Mouse (Mus musculus) spleen, adult 12 weeks (tissue): ENCODE results near the gene Hs1bp3.

Source experiments
- DNase-seq: peaks from one replicate; pipeline ENCODE4 v3.0.0; 2022; ENCODE audit warnings: low spot score

Hs1bp3 gene

DNA sequence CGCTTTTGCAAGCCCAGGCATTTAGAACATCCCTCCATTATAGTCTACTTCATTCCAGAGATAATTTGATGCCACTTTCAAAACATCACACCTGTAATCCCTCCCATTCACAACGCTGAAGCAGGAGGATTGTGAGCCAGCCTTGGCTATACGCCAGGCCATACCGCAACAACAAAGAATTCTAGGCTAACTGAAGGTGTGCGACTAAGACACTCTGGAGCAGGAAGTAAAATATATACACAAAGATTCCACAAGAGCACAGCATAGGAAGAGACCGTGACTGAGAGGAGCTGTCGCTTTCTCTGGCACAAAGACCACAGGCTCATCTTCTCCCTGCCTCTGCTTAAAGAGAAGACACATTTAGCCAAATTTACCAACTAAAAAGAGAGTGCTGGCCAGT, 49.2 kb downstream of the Hs1bp3 start:
- no peak for DNase-seq

DNA sequence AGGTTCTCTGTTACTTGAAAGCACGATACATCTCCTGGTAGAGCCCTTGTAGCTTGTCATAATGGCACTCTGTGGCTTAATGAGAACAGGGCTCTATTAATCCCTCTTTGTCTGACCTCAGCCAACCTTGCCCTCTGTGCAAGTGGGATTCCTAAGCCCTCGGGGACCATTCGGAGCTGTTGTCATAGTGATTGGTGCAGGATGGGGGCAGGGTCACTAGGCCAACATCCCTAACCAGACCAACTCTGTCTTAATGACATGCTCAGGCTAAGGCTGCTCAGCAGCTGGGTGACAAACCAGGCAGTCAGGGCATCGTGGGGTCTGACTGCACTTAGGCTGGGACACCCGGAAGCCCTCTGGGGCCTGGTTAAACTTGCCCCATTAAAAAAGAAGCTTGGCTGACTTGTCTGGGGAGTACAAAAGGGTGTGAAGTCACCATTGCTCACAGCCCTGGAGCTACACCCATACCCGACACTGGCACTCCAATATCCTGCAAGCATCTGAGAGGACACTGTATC, 51.1 kb downstream of the Hs1bp3 start:
- DNase-seq, result no peak

DNA sequence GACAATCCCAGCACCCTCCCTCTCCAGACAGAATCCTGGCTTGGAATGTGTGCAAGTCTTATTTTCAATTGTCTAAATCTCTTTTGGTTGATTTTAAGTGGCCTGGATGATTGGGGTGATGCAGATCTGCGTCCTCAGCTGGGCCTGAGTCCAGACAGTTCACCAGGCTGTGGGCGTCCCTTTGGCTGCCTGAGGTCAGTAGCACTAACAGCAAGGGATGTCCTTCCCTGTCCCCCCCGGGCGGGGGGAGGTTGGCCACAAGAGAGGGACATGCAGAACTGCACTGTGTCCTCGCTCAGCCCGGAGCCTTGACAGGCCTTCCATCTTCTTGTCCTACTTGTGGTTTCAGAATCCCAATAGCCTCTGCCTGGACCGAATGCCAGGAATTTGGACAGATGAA, 52.1 kb downstream of the Hs1bp3 start:
- no peak for DNase-seq

DNA sequence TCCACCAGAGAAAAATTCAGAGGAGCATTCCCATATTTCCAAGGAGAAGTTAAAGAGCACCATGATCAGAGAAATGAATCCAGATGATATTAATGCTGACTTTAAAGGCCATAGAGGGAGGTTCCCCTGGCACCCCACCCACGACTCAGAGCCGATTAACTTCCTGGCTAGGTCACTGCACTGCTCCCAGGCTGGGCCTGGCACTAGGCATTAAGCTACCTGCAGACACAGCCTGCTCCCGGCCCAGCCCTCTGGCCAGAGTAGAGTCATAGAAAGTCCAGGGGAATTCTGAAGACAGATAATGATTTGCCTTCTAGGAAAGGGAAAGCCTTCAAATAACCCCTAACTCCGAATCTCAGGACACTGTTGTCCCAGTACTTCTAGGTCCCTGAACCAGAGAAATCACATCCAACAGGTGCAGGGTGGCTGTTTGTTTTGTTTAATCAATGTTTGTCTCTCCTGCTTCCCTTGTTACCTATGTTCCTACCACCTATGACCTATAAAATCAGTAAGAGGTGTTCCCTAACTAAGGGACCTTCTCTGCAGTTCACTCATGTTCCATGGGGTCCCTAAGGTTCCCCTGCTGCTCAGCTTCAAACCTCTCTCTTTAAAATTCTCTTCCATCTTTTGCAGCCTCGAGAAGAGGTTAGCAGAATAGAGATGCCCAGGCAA, 52.8 kb downstream of the Hs1bp3 start:
- DNase-seq, result no peak

DNA sequence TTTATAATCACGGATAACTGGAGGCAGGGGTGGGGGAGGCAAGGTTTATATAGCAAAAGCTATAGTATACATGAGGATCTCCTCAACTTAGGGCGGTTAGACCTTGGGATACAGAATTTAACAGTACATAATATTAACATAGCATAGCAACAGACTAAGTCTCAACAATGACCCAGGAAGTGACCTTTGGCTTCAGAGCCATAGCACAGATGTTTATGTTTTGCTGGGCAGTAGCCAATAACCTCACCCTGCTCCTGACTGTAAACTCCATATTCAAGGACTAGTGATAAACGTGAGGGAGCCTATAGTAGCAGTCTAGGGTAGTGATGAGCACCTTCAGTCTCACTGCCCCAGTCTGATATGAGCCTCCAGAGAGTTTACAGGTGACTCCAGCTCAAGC, 53.5 kb downstream of the Hs1bp3 start:
- no peak for DNase-seq

DNA sequence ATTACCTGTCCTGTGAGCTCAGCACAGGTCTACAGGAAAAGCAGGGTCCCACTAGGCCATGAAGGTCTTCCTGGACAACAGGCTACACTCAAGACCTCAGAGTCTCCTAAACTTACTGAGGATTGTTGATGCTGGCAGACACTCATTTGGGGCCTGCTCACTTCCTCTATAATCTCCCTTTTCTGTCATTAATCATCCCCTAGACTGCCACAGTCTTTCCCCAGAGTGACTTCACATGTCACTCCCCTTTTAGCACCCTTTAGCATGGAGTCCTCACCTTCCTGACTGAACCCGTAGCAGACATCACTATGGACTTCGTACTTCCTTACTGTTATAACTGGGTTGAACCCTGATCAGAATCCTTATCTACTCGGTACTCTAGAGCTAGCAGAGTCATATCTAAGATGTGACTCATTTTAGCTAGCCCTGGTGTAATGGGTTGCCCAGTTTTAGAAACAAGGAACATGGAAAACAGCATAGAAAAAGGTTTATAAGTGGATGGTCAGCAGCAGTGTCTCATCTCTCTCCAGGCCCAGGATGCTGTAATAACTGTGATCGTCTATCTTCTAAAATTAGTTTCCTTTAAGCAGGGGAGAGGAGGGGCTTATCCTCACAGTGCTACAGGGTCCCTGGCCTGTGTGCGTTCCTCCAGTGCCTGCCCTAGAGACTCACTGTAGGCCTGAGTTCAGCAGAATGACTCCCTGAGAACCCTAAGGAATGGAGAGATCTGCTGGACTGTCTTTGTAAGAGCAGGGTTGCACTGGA, 58.7 kb downstream of the Hs1bp3 start:
- DNase-seq, result no peak

DNA sequence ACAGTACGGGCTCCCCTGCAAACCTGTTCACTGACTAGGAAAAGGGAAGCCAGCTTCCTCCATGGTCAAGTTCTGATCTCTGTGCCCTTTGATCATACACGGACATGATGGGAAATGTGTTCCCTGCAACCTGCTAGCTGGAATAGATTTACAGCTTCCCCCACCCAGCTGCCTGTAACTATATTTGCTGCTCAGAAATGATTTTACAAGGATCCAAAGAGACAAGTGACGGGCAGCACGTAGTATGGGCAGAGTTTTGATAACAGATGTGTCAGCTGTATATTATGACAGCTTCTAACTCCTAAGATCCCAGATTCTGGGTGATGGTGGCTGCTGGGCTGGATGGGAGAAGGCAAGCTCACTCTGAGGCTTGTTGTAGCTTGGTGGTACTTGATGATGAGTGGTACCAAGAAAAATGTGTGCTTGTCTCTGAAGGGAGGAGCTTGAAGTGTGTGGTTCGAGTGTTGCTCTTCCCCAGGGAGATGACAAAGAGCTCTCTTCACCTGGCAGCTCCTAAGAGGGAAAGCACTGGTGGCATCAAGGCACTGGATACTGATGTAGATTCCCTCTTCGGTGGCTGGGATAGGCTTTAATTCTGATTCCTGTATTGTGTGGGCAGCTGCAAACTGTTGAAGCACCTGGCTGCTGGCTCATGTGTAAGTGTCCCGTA, 59.4 kb downstream of the Hs1bp3 start:
- no peak for DNase-seq

DNA sequence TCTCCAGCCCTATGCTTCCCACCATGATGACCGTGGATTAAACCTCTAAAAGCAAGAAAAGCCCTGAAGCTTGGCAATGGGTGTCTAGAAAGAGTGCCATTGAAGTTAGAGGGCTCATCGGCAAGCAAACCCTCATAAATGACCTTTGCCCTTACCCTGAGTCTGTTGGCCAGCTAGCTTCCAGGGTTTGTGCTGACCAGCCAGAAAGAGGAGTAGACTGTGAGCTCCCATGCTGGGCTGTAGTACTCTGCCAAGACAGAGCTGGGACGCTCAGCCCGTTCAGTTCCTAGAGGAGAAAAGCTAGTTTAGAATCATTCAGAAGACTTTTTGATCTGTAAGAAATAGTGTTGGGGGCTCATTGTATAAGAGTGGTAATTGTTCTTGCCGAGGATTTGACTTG, 60.5 kb downstream of the Hs1bp3 start:
- DNase-seq, result no peak

DNA sequence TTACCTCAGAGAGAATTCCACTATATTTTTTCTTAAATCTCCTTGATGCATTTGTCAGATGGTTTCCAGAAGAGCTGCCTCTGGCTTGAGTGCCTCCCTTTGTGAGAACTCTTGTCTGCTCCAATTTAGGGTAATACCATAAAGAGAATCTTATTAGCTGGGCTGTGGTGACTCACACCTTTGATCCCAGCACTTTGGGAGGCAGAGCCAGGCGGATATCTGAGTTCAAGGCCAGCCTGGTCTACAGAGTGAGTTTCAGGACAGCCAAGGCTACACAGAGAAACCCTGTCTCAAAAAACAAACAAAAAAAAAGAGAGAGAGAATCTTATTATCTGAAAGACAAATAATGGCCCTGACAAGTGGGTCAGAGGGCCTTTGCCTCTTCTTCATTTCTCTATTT, 63.9 kb downstream of the Hs1bp3 start:
- DNase-seq, result no peak

DNA sequence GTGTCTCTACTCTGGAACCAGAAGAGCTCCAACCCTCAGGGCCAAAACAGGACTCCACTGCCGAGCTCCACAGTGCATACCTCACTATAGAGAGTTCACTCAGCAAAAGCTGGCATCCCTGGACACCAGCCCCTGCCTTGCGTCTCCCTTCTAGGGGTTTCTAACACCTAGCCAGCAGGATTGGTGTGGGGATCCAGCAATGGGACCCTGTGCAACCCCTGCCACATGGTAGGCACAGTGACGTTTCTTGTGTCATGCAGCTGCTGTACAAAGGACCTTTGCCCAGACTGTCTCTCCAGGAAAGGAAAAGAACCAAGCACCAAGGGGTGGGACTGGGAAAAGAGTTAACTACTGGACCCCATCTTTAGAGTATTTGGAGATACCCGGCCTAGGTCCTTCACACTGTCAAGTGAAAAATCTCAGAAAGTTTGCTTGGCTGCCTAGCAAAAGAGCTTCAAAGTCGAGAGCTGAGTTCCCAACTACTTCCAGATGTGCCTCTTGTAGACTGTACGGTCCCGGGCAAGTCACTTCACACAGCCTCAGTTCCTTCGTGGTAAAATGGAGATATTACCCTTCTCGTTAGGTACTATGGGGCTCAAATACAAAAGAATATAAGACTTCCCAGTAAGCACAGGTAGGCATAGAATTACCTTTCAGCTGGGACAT, 64.9 kb downstream of the Hs1bp3 start:
- DNase-seq, result no peak

DNA sequence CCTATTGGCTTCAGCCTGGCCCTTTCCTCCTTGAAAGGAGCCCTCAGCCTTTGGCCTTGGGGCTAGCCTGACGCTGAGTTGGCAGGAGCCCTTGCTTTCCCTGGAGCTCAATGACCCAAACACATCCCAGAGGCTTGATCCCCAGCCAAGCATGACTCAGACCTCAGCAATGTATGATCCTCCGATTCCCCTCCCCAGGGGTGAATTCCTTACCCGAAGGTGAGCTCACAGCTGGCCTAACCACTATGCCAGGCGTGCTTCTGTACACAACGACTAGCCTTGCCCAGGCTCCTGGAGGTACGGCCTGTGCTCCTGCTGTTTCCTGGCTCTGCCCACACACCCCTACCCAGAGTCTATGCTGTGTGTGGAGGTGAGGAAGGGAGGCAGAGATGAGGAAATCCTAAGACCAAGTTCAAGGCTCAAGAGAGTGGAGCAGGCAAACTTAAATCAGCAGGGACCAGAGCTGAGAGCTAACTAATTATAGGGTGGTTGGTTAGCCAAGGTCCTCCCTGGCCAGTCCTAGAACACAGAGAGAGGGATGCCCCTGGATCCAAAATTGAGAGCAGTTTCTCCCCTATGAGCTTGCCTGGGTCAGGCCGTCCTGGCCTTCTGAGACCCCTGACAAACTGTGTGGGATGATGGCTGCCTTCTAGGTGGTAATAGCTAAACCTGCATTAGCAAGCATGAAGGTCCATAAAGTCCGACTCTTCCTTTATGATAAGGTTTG, 66.7 kb downstream of the Hs1bp3 start:
- DNase-seq, result no peak

DNA sequence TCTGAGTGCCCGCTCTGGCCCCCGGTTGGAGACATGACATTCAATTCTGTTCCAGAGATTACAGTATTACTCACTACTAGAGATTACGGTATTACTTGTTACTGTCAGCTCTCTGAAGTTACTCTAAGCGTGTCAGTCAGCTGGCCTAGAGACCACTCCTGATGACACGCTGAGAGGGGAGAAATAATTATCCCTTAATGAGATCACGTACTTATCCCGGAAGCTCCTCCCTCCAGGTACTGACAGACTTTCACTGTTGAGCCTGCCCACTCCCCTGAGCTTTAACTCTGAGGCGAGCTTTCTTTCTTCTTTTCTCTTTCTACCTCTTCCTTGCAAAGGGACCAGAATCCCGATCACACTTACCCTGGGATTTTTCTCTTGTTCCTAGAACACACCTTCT, 67.7 kb downstream of the Hs1bp3 start:
- DNase-seq, result no peak

DNA sequence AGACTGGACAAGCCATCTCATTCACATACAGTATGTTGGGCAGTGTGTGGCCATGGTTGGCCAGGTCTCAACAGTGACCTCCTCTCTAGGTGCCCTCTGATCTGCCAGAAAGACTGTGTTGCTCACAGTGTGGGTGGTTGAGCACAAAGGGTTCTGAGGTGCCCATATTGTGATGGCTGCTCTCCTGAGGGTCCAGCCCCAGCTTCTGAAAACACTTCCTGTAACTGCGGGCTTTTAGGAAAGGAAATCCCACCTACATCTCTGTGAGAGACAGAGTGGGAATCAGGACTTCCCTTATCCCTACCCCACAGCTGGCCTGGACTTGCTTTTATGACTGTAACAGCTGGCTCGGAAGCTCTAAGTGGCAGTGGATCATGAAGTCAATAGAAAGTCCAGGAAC, 68.7 kb downstream of the Hs1bp3 start:
- no peak for DNase-seq

DNA sequence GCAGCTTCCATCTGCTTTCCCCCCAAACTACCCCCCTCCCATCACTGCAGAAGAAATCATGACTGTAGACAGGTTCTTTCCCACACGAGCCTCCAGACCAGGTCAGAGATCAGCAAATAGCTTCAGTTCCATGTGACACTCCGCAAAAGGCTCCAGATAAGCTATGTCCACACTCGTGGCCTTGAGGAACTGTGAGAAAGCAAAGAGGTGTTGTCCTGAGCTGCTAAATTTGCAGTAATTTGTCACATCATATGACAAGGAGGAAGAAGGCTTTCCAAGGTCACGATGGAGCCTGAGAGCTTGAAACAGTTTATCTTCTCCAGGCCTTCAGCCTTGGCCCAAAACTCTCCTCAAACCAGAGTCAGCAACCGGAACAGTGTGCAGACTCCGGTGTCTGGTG, 70.6 kb downstream of the Hs1bp3 start:
- no peak for DNase-seq

DNA sequence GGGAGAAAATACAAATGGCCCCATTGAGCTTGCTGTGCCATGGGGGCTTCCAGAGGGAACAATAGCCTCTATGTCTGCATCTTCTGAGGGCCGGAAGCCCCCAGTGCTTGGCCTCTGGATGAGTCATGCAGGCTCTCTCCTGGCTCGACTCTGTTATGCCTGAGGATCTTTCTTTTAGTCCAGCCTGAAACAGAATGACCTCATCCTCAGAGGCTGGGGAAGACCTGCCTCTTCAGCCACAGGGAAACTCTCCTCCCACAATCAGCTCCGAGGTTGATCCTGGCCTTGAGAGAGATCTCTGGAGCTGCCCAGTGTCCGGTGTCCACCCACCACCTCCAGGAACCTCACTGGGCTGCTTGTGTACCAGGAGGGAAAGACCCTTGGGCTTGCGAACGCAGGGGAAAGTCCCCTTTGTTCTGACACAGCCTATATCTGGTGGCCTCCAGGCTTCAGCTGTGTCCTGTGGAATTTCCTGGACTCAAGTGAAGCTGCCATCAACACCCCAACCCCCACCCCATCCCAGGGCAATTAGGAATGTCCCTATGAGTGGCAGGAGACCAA, 73.3 kb downstream of the Hs1bp3 start:
- DNase-seq, result no peak

DNA sequence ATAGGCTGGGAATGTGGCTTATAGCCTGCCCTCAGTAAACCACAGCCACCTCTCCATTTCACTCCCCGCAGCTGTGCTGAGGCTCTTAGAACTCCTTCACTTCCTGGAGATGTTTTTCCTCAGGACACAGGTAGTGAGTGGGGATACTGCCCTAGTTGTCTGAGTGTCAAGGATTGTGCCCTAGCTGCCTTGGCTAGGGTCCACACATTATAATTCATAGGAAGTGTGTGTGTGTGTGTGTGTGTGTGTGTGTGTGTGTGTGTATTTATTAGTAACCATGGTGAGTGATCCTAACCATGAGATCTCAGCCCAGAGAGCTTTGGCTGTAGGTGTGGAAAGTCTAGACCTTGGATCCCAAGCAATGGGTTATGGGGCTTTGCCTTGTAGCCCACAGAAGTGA, 74.0 kb downstream of the Hs1bp3 start:
- no peak for DNase-seq

DNA sequence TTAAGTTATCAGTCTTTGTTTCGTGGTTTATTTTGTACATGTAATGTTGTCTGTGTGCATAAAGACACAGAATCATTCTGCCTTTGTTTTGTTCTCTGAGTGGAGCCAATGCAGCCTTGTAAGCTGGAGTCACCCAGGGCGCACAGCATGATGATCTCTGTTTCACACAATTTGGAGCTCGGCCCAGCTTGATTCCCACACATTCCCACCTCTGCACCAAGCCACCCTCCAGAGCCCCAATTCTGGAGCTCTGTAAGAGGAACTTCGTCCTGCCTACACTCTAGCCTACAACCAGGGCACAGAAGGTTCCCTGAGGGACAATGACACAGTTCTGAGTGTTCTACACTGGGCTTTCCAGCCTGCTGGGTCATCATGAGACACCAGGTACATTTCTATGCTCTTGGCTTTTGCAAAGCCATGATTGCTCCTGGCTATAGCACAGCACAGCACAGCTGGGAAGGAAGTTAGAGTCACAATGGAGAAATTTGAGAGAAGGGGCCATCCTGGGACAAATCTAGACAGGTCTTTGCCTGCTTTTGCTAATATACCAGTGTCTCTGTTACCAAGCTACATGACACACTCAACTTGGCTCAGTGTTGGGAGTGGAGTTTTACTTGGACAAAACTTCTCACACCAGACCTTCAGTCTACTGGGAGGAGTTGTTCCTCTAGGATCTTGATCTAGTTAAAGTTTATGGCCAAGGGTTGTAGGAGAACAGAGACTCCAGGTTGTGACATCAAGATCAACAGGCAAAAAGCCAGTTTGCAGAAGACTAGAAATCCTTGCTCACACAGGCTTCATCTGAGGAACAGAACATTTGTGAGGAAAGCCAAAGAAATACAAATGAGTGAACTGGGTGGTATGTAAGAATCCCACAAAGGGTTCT, 75.5 kb downstream of the Hs1bp3 start:
- no peak for DNase-seq

DNA sequence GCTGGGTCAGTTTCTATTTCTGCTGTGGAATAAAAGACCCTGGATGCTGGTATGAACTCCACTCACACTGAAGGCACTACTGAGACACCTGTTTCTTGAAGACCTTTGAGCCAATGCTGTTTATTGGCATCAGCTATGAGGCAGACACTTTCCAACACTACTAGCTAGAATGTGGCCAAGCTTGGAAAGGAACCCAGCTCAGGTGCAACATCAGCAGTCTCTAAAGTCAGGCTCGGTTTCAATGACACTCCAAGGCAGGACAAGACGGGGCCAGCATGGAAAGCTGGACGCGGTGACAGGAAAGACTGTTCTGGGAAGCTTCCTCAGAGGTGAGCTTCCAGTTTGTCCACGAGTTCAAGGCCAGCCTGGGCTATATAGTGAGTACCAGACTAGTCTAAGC, 80.0 kb downstream of the Hs1bp3 start:
- no peak for DNase-seq
